Mouse (Mus musculus) A20 (cell line): ENCODE measurements around the gene Rilpl1.
"Not testable (repeated sequence)": the region's sequence is repeated elsewhere in the genome, so short reads cannot be mapped to it uniquely, and the experiment has no call there.

Experiments
- DNase-seq: peaks from one replicate; pipeline ENCODE4 v3.0.0-alpha.2; 2011; ENCODE audit warnings: low read depth, low spot score

The Rilpl1 gene

GRCm38 (mm10) chr5:124492618-124493017 lies 38.6 kb downstream of the Rilpl1 start:
- no peak for DNase-seq

- no peak for DNase-seq
Measured at GRCm38 (mm10) chr5:124491732-124492131, 39.5 kb downstream of the Rilpl1 start.

DNA sequence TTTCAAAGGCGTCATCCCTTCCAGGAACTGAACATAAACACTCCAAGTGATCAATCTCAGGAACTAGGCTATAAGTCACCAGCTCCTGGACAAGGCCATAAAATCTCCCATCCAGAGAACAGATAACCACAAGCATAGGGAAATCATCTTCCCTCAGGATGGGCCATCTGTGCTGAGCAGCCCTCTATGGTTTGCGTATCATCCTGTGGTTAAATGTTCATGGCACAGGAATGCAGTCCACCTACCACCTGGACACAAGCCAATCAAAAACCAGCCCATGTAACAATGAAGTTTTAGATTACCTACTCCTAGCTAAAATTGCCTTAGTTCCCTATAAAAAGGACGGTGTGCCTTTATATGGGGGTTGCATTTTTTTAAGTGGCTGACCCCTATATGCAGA lies 42.3 kb downstream of the Rilpl1 start:
- DNase-seq = no peak

DNA sequence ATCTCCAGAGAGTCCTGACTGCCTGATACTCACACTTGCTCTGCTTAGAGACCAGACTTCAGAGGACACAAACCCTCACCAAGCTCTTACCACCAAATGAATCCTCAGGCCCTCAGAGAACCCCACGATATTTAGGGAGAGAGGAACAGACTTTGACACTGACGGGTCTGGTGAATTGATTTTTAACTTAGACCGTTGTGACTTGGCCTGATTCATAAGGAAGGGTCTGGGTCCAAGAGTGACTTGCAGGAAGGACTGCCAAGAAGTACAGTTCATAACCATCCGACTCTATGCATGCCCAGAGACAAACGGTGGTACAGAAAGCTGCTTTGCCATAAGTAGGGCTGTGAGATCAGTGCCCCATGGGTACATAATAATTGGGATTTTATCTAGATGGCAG lies 45.5 kb downstream of the Rilpl1 start:
- DNase-seq = no peak

- DNase-seq = peak; percentile 58
Measured at GRCm38 (mm10) chr5:124483655-124484396, 47.4 kb downstream of the Rilpl1 start.

DNA sequence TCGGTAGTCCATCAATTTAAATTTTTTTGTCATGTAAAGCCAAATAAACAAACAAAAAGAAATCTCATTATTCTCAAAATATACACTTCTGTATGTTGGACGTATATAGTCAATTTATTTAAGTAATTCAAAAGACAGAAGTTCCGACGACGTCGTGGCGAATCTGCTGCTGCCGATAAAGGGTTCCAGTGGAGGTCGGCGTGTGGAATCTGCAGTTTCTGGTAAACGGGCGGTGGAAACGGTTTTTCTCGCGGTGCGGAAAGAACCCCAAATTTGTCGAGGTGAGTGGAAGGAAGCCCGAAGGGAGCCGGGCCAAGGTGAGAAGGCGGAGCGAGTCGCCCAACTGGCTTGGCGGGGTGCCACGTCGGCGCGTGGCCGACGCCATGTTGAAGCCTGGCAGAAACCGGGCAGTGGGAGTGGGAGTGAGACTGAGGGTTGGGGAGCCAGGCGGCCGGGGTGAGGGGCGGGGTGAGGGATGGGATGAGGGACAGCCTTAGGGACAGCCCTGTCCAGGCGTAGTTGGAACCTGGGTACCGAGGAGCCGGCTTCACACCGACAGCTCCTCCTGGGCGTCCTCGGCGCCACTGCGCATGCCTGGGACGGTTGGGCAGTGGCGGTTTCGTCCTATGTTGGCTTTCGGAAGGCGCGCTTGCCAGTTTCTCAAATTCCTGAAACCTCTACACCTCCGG lies 48.1 kb downstream of the Rilpl1 start, which contains the start of gene Snrnp35:
Snrnp35 (plus strand) TSS at position 169 of the 689 bp plus-strand sequence.
- peak; percentile 97 for DNase-seq

- no peak for DNase-seq
Measured at GRCm38 (mm10) chr5:124482436-124482965, 48.7 kb downstream of the Rilpl1 start.

DNA sequence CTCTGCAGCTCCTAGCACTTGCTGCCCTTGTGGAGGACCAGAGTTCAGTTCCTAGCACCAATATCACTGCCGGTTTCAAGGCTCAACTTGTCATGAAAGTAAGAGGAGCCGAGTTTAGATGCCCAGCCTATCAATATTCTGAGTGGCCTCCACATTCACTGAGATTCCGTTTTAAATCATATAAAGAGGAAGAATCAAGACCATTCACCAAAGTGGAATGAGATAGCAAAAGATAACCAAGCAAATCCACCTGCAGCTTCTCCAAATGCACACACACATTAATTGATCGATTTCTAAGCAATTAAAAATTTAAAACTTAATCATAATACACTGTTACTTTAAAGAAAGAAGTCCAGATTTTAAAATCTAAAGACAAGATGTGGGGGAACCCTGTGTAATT lies 49.5 kb downstream of the Rilpl1 start:
- no peak for DNase-seq

DNA sequence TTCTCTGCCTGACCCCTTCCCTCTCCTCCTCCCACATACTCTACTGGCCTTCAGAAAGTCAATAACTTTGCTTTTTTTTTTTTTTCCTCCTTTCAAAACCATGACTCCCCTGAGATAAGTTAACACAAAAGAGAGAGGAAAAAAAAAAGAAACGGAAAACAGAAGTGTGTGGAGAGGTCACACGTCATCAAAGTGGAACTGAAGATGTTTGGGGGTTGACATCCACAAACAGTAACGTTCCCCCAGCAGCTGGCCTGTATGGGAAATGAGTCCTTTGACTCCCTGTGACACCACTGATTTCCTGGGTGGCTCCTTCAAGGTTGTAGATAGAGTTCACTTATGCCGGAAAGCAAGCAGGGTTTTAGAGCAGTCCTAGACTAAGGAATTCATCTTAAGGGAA lies 51.1 kb downstream of the Rilpl1 start:
- DNase-seq = no peak

GRCm38 (mm10) chr5:124478873-124479204 lies 52.4 kb downstream of the Rilpl1 start:
- no peak for DNase-seq

GRCm38 (mm10) chr5:124470591-124471171 lies 60.5 kb downstream of the Rilpl1 start:
- DNase-seq = no peak

DNA sequence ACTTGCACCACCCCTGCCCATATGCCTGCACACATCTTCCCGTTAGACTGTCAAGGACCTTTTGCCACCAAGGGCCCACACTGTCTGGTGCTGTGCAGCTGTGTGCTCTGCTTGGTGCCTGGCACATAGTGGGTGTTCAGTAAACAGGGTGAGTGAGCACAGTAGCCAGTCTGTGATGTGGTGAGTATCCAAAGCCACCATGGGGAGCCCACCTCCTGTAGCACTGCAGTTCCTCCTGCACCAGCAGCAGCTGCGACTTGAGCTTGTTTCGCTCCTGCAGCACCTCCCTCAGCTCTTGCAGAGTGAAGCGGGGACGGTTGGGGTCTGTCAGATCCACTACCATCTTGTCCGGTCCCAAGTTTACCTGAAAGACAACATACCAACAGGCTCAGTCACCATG lies 61.7 kb downstream of the Rilpl1 start:
- DNase-seq = no peak

GRCm38 (mm10) chr5:124468365-124468764 lies 62.8 kb downstream of the Rilpl1 start:
- no peak for DNase-seq

DNA sequence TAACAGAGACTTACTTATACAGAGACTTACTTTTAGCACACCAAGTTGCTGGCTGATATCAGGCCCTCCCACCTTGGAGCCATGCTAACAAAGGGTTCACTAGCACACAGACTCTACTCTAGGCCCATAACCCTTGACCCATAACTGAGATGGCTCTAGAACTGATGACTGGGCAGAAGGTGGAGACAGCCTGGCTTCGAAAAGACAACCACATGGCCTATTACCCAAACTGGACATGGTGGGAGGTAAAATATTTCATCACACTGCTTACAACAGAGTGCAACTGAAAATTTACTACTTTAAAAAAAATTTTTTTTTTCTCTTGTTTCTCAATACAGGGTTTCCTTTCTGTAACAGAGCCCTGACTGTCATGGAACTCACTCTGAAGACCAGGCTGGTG lies 63.4 kb downstream of the Rilpl1 start:
- no peak for DNase-seq

GRCm38 (mm10) chr5:124464905-124465304 lies 66.3 kb downstream of the Rilpl1 start:
- no peak for DNase-seq

- DNase-seq = no peak
Measured at GRCm38 (mm10) chr5:124463462-124463861, 67.7 kb downstream of the Rilpl1 start.

DNA sequence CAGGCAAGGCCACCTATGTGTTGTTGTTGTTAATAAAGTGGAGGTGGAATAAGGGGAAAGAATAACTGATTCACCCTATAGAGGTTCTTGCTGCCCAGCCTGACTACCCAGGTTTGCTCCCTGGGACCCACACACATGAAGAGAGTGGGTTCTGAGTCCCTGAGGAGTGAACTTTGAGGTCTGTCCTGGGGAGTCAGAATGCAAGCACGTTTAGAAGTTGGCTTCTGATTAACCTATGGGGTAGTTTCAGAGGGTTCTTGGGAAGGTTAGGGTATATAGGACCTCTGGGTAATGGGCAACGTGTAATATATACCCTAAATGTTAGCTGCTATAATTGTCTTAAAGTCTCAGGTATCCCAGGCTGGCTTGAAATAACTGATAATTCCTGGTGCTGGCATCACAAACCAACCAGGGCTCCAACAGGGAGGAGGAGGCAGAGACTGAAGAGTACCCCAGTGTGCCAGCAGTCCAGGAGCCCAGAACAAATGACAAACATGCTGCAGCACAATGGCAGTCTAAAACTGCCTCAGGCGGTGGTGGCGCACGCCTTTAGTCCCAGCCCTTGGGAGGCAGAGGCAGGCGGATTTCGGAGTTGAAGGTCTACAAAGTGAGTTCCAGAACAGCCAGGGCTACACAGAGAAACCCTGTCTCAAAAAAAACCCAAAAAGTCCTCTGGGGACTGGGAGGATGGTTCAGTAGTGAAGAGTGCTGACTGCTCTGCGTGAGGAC lies 68.7 kb downstream of the Rilpl1 start:
- no peak for DNase-seq

GRCm38 (mm10) chr5:124460922-124461321 lies 70.3 kb downstream of the Rilpl1 start:
- DNase-seq = not testable (repeated sequence)

GRCm38 (mm10) chr5:124456762-124457161 lies 74.4 kb downstream of the Rilpl1 start:
- no peak for DNase-seq

DNA sequence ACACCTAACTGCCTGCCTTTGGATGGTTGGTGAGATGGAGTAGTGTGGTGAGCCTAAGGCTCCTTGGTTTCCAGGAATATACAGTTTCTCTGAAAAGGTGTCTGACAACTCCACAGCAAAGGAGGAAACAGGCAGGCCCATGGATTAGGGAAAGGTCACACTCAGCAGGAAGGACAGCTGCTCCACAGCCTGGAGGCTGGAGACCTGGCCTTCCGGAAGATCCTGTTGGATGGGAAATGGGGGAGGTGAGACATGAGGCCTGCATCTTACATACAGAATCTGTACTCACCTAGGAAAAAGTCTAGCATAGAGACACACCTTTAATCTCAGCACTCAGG lies 77.1 kb downstream of the Rilpl1 start:
- DNase-seq = no peak

DNA sequence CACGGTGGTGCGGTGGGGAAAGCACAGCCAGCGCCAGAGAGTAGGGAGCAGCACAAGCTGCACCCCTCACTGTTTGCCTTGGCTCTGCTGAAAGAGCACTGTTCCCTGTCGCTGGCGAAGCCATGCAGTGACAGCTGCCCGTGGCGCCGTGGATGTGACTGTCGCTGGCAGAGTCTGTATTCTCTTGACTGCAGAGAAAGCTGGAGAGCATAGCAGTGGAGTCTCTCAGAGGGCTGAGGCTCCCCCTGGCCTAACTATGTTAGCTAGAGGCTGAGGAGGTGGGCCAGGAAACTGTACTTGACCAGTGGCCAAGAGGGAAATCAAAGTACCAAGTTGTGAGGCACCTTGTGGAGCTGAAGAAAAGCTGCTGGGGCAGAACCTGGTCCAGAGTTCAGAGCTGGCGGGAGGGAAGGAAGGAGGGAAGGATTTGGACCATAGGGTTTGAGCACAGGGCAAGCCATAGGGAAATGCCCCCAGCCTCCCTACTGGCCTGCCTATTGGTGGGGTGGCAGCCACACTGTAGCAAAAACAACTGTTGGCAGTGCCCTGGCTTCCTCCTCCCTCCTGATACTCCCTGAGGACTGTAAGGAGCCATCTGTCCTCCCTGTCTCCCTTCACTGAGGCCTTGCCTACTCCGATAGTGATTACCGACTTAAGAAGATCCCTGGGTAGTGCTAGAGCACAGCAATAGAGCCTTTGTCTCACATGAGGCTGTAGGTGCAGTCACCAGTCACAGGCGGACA lies 77.7 kb downstream of the Rilpl1 start:
- DNase-seq = no peak
